Mouse (Mus musculus) adrenal gland, adult 18-20 months (tissue): ENCODE measurements at regions not wholly inside any gene's neighbourhood (a gene's known extent, or its start where the extent isn't known, plus 50 kb on each side); places are given as distances from the start of the nearest gene placed in this dataset.

ENCODE experiments used
- DNase-seq, 2 experiments: peaks; one replicate each; pipeline ENCODE4 v3.0.0; 2021 to 2022; ENCODE audit warnings: low spot score in 2 of 2

DNA sequence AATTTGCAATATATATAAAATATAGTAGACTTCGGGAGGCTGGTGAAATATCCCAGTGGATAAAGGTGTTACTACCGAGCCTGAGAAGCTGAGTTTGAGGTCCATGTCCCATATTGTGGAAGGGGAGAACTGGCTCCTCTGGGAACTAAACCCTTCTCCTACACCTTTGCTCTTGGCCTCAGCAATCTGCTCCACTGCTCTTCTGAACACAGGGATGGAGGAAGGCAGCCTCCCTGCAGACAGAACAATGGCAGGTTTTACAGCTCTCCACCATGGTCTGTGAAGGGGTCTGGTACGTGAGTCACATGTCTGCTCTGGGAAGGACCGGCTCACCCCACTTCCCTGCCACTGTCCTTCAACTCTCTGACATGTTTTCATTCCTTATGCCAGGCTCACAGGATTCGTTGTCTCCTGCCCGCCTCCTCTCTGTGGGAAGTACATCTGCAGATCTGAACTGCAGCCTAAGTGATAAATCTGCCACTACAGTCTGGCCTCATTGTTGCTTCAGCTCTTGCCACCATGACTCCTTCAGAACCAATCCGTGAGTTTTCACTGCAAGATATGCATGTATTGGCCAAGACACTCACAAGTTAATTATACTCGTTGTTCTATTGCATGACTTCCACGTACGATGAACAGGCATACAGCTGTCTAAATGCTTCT is 220.0 kb upstream of the Gm9767 start:
- DNase-seq, result no peak

DNA sequence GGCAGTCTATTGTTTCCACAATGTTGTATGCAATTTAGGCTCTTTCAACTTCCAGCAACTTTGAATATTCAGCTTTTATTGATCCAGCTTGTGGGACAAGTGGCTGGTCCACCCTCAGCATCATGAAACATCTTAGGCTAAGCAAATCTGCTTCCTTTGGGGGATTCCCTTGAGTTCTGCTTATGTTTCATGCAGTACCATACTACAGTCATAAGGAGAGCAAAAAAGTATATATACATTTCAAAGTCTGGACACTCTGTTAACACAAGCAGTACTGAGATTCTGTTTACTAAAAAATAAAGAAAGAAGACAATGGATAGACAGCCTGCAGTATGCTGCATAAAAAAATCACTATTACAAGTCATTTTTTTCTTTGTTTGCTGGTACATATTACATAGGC is 233.7 kb upstream of the Gm9767 start:
- DNase-seq, result no peak

DNA sequence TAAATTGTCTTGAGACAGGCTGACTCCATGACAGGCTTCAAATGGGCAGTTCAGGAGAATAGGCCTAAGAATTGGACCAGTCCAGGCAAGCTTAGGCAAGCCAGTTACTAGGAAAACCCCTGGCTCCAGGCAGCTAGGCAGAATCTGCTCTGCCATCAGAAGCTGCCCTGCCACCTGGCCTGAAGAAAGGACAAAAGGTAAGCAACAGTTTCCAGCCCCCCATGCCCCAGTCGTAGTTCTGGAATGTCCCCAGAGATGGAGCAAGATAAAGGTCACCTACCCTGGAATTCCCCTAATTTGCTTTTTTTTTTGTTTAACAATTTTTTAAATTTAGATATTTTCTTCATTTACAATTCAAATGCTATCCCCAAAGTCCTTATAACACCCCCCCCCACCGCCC is 248.8 kb upstream of the Gm9767 start:
- no peak for DNase-seq

DNA sequence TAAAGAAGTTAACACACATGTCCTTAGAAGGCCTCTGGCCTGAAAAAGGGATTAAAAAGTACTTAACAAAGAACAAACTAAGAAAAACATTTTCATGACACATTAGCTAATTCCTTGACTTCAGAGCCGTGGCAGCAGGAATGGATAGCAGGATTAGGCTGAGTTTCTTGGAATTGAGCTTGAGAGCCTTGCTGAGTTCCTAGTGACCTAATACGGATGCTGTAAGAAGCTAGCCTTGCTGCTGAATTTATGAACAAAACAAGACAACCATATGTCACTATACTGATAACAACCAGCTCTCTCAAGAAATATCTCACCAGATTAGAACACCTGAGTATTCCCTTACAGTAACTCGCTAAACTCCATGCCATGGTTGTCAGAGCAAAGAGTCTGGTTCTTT is 268.2 kb upstream of the Smlr1 start:
- DNase-seq, result no peak

DNA sequence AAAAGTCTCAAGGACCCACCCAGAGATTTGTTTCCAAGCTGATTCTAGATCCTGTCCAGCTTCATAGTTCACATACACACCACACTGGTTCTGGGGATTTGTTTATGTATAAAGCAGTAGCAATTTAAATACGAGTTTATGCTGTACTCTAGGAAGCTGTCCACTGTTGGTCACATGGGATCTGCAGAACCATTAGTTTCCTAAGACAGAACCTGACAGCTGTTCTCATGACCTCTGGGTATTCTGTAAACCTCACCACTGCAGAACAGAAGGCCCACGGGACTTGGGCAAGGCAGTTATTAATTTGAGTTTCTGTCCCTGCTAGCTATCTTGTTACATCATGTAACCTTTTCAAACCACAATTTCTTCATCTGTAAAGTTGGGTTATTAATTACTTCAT is 265.4 kb upstream of the Smlr1 start:
- no peak for DNase-seq

DNA sequence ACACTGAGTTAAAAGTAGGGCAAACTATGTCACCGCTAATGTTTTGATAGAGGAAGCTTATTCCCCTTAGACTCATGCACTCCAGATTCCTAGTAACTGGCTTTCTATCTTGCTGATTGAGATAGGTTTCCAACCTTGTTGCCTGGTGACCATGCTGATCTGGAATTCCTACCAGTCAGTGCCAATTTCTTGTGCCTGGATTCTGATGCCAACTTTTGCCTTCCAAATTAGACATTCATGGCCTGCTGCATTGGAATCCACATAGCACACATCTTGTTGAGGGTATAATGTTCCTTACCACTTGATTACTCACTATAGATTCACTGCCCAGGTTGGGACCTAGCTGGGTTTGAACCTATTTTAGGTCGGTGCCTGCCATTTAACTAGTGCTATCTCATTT is 262.8 kb upstream of the Smlr1 start:
- no peak for DNase-seq

DNA sequence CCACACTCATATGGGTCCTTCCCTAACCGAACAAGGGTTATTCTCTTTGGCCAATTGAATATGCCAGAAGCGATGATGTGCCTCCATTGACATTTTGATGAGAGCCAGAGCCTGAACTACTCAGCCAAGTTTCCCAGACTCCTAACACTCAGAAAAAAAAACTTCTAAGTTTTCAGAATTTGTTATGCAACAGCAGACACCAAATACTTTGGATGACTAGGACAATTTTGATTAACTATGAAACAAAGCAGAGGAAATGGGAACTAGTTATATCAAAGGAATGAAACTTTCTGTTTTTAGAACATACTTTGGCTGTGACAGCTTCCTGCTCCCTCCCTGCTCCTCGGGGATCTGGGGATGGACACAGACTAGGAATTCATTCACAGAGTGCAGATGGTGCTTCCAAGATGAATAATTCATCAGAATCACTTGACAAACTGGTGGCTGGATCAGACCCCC is 254.3 kb upstream of the Smlr1 start:
- DNase-seq, result no peak

DNA sequence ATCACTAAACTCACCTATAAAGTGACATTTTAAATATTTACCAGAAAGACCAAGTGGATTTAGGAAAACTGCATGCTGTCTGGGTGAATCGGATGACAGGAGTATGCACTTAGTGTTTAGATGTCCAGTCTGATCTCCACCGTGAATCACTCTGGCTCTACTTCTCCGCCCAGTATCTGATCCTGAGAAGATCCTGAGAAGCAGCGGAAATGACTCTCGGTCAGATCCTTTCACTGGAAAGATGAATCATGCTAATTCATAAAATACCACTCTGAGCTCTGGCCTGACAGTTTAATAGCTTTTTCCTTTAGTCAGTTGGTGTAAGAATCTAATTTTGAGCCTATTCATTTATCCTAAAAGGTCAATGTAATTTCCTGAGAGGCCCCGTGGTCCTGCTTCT is 252.6 kb upstream of the Smlr1 start:
- no peak for DNase-seq

DNA sequence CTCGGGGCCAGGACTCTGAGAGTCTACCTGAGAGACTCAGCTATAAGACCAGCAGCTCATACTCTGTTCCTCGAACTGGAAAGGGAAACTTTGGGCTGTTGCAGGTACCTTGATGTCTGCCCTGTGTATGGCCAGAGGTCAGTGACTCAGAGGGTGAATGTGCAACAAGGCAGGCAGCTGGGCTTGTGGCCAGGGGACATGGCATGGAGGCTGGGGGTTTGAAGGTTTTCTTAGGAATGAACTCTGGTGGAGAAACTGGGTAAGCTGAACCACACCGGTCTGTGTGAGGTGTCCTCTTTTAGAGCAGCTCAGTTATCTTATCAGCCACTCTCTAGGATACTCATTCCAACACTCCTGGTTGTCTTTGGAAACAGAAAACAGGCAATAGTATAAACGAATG is 251.9 kb upstream of the Smlr1 start:
- peak in 1 of 2 experiments; percentile 8 for DNase-seq

DNA sequence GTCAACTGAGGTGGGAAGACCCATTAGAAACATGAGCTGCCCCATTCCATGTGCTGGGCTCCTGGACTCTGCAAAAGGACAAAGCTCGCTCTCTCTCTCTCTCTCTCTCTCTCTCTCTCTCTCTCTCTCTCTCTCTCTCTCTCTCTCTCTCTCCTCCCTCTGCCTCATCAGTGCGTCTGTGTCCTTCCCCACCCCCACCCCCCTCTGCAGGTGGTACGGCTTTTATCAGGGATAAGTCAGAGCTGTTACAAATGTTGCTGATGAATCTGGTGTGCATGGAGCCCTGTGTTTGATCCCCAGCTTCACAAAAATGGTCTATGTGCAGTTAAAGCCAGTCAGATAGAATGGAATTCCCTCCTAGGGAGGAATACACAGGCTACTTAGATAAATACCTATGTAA is 247.8 kb upstream of the Smlr1 start:
- DNase-seq, result no peak

DNA sequence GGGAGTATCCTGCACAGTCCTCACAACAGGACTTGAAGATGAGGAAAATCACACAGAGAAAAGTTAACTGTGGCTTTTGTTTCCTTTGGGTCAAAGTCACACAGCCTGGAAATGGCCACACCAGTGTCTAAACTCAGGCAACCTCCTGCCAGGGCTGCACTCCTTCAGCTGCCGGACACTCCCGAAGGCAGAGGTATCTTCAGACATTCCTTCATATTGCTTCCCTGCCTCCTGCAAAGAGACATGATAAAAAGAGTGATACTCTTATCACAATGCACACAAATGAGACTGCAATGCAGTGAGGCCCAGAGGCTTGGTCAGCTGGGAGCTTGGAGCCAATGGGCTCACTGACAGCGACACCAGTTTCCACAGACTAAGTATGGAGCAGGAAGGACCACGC is 243.4 kb upstream of the Smlr1 start:
- DNase-seq, result no peak

DNA sequence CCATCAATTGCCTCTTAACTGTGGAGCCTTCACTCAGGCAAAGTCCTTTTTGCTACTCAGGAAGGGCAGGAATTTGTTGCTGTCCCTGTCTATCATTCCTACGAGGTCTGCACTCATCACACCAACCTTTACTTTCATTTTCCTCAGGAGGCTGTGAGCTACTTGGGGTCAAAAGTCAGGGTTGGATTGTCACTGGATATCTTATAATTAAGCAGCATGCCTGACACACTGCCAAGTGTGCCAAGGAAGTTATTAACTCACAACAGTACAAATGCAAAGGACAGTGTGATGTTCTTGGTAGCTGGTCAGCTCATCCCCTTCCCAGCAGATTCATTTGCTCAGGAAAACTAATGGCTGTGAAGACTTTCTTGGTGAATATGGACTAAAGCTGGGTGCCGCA is 241.7 kb upstream of the Smlr1 start:
- no peak for DNase-seq

DNA sequence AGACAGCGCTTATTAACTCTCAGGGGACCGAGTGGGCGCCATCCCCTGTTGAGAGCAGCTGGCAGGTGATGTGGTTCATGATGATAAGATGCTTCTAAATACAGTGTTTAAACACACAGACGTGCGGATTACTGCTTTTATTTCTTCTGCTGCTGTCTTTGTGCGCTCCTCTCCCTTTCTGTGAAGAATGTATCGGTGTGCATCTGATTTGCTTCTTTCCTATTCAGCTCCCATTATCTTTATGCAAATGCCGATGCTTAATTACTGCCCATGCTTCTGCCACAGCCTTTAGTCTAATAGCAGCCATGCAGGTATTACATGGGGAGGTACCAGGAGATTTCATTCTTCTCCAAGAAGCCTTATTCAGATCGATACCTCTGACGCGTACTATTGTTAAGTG is 240.6 kb upstream of the Smlr1 start:
- no peak for DNase-seq

DNA sequence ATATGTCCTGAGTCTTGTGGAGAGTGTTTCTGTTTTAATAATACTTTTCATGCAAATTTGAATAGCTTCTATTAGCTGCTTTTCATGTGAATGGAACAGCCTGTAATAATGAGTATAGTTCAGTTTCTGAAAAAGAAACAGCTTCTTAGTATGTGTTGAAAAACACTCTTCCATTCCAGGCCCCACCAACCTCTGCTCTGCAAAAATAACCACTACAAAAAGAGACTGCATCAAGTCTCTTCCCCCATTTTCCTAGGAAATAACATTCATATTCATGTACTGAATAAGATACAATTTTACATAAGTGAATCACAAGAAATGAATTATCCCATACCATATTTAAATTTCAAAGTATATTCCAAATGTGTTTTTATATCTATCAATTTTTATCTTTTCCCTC is 234.0 kb upstream of the Smlr1 start:
- no peak for DNase-seq

DNA sequence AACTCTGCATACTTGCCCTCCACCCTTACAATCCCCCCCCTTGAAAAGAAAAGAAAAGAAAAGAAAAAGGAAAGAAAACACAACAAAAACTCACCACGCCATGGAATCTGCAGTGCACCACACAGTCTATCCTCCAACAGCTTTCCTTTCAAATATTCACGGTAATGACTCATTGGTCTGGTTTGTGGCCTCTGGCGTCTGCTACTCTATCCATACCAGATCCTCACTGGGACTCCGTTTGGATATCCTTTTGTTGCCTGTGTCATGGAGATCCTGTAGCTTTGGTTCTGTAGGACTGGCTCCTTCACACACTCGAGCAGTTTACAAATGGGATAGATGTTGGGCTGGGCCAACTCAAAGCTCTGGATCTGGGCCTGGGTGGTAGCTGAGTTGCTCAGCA is 232.4 kb upstream of the Smlr1 start:
- no peak for DNase-seq

DNA sequence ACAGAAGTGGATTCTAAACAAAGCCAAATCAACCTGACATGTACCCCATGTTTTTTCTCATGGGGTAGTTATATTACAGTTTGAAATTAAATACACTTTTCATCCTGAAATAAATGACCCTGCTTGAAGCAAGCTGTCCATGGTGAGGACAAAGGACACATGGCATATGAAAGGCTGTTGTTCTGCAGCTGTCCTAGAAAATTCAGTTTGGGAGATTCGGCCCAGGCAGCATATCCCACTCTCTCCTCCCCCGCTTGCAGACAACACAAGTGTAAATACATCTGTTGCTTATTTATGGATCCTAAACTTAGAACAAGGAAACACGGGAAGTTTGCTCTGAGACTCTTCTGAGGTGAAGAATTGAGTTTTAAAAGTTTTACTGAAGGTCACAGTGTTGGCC is 218.2 kb upstream of the Smlr1 start:
- DNase-seq, result no peak

DNA sequence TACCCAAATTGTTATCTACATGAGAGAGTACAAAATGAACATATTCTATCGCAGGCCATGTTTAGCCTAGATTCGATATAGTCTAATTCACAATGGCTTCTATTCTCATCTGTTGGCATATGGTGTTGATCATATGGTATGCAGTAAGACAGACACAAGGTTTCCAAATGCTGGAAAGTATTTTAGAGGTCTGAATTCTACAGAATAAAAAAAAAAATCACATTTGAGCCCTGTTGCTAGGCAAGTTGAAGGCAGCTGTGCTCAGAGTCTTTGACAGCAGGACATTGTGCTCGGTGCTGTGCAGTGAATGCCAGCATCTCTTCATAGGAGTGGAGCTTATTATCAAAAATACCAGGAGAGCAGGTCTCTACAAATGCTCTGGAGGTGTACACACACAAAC is 206.6 kb upstream of the Smlr1 start:
- DNase-seq, result no peak

DNA sequence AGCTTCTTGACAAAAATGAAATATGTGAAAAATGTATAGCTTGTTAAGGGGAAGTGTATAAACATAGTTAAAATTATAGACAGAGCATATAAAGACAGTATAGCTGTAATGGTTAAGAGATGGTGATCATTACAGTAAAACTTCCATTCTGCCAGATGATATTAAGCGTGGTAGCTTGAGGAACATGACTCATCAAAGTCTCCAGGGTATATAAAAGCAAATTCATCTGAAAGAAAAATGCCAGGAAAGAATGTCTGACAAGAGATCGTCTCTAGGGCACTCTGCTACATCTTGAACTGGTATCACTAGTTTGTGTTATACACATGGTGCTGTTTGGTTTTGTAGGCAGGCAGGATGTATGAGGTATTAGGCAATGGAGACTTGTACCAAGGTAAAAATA is 204.9 kb upstream of the Smlr1 start:
- DNase-seq, result no peak

DNA sequence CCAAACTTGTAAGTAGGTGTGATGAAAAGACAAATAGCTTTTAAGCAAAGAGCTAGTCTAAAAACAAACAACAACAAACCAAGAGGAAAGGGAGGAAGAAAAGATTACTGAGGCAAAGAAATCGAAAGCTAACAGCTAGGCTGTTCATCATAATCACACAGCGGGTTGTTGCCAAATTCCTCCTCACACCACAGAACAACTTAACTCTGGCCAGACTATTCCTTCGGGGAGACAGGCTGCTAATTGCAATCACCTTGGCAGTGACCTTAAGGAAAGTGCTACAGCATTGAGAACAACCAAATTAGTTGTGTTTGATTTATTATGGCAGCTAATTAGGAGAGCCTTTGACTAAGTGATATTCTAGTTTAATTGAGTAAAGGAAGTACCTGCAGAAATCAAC is 194.4 kb upstream of the Smlr1 start:
- DNase-seq, result no peak

DNA sequence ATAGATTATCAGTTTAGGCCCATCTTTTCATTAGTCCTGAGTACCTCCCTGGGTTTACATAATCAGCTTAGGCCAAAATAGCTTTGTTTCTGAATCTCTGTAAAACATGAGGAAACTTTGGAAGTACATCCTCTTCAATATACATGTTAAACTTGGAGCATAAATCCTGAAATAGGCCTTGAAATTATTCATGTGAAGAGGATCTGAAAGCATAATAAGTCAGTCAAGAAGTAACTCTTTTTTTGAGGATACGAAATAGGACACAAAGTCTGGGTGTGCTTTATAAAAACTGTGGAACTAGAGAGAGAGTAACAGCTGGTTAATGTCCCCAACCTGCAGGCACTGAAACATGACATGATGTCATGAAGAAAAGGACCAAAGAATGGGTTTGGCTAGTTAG is 187.9 kb upstream of the Smlr1 start:
- DNase-seq, result no peak

DNA sequence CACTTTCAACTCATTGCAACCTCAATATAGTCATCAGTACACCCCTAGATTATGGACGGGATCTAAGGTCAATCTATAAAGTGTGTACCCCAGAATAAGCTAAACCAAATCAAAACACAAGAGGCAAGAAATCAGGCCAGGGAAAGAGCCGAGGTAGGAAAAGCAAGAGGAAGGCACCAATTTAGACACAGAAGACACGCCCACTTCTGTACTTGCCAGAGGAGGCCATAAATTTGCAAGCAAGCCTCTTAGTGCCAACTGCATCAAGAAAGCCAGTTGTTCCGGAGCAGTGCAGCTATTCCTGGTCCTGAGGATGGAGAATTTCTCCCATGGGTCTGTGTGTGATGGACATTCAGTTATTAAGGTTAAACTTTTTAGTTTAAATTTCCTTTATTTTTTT is 179.7 kb upstream of the Smlr1 start:
- no peak for DNase-seq

DNA sequence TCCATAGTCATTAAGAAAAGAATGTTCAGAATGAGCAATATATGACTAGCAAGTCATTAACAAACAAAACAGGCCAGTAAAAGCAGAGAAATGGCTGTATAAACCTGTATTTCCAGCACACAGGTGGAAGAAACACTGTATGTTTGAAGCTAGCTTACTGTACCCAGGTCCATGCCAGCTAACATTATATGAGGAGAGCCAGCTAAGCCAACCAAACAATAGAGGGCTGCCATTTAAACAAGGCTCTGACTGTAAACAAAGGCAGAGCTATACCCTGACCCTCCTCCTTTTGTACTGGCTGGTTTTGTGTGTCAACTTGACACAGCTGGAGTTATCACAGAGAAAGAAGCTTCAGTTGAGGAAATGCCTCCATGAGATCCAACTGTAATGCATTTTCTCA is 178.6 kb upstream of the Smlr1 start:
- no peak for DNase-seq

DNA sequence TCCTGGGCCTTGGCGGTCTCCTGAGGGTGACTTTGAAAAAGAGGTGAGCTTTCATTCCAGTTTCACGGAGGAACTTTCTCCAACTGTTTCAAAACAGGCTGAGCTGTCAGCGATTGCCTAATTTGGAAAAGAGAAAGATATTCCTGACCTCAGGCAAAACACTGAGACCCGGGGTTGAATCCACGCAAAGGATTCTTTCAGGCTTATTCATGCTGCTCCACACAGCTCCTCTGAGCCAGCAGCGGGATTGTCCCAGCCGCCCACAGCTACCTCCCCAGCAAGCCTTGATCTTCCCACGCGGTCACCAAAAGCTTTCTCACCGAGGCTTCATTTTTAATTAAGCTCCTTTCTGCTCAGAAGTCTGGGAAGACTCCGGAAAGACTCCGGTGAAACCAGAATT is 178.0 kb upstream of the Smlr1 start:
- DNase-seq, result no peak

DNA sequence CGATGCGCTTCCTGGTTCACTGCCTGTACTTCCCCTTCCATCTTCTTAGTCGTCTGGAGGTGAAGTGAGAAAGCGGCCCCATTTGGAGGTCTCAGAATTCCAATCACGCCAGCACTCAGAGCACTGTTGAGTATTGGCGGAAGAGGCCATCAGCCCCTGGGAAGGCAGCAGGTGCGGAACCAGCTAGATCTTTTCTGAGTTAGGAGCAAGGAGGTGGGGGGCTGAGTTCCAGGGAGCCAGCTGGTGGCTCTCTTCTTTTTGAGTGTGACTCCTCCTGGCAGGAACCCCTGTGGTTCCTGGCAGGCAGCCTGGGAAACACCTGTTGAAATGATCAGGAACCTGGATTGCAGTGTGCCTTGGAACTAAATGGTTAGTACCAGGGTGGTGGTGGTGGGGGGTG is 171.9 kb upstream of the Smlr1 start:
- DNase-seq, result no peak
